Mouse (Mus musculus) c-Kit-positive CD71-positive TER-119-negative erythroid progenitor cells, embryonic 14.5 days (primary cell): ENCODE results near the gene P2ry6.

Experiments
- DNase-seq: peaks from one replicate; pipeline ENCODE4 v3.0.0-alpha.2; 2013; ENCODE audit warnings: low read depth

Gene P2ry6

GRCm38 (mm10) chr7:100974135-100974903, at the start of gene P2ry6:
Gene P2ry6 (minus strand): TSS chr7:100974649.
- no peak for DNase-seq

DNA sequence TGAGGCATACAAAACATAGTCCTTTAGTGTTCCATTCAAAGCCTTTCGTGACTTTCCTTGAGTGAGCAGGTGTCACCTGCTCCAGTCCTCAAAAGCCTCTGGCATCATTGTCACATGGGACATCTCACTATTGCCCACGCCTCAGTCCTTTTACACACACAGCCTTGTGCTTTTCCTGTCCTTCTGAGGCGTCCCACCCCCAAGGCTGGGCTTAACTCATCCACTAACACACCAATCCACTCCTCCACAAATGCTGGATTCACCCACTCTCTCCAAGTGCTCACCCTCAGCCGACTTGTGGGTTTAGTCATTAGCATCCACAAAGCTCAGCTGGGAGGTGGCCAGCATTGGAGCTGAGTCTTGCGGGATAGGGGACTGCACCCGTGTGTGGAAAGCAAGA, 43.0 kb upstream of the P2ry6 start:
- DNase-seq, result no peak

DNA sequence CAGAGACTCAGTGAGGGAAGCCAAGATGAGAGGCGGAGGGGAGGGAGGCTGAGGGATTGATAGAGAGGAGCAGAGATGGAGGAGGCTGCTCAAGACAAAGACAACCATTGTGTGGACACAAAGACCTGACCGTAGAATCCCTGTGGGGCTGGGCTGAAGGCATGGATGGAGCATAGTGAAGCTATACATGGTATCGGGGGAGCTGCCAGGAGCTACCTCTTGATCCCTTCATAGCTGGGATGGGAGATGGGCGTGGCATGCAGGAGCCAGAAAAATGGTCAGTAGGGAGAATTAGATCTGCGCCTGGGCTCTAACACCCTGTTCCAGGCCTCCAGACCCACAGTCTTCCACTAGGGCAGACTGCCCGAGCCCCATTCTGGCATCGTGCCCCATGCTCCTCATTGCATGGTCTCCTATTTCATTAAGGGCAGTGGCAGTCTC, 42.6 kb upstream of the P2ry6 start:
- no peak for DNase-seq

- no peak for DNase-seq
These were observed 40.5 kb upstream of the P2ry6 start for GRCm38 (mm10) chr7:101014985-101015384.

DNA sequence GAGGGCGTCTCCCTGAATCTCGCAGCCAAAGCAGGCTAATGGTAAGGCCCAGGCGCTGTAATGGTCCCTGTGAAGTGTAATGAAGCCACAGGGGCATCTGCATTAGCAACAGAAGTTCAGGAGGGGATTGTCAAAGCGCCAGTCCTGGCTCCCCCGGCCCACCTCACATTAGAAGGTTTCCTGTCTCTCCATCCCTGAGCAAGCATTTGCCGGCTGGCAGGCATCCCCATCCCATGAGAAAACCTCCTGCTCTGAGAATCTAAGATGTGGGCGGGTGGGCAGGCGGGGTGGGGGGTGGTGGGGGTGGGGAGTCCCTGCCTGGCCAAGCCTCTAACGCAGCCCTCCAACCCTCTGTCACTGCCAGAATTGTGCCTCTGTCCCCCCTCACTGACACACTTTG, 39.6 kb upstream of the P2ry6 start:
- DNase-seq, result no peak

DNA sequence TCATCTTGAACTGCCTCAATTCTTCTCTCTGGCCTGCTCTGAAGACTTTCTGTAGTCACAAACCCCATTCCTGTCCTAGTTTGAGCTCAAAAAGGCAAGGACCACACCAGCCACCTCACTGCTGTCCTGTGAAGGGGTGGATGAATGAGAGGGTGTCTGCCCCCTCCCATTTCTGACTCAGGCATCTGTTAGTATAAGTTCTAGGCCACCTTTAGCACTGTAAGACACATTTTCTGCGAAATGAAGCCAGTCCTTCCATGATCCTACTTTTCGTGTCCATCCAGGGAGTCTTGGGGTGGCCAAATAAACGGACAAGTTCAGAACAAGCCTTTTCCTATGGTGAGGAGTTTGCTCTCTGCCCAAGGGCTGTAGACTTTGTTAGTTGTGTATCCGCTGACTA, 38.1 kb upstream of the P2ry6 start, which contains the start of gene P2ry2:
P2ry2 (minus strand) TSS at position 326 of the 400 bp plus-strand sequence.
- no peak for DNase-seq

DNA sequence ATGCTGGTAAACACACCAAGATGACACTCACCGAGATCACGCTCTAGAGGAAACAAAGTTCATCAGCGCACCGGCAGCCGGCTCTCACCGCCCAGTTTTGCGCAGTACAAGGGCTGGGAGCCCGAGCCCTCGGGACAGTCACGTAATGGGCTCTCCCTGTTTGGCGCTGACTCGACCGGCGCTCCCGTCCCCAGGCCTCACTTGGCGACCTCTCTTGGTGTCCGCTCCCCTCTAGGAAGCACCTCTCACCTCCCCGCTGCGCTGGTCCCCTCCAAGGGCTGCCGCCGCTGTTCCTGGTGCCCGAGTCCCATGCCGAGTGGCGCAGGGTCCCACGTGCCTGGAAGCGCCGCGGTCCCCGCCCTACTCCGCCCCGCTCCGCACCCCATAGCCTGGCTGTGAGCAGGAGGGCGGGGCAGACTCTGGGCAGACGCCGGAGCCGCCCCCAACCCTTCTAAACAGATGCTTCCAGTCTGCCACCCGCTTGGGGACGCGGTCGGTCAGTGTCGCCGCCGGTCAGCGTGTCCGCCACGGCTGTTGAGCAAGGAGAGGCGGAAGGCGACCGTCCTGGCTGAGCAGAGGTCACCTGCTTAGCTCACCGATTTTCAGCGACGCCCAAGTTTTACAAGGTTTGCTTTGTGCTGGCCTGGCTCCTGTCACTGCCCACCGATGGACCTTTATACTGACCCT, 37.4 kb upstream of the P2ry6 start:
- DNase-seq, result peak; percentile 11

- DNase-seq, result no peak
These were observed 36.3 kb upstream of the P2ry6 start for GRCm38 (mm10) chr7:101010741-101011140.

DNA sequence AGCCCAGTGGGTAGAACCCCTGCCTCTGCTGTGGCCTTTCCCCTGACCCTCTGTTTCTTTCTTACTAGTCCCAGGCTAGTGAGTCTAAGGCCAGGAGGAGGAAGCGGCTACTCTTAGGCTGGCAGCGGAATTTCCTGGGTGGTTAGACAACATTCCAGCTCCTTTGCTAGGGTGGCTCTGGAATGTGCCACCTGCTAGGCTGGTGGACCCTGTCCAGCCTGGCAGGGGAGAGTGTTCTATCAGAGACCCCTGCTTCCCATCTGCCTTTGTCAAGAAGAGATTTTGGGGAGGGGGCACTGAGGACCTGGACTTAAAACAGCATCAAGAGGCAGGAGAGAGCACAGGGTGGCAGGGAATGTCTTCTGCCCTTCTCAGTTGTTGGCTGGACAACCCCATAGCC, 31.8 kb upstream of the P2ry6 start:
- DNase-seq, result no peak

- DNase-seq, result no peak
These were observed 30.7 kb upstream of the P2ry6 start for GRCm38 (mm10) chr7:101005119-101005518.

GRCm38 (mm10) chr7:101003442-101004326, 29.2 kb upstream of the P2ry6 start:
- DNase-seq, result no peak

DNA sequence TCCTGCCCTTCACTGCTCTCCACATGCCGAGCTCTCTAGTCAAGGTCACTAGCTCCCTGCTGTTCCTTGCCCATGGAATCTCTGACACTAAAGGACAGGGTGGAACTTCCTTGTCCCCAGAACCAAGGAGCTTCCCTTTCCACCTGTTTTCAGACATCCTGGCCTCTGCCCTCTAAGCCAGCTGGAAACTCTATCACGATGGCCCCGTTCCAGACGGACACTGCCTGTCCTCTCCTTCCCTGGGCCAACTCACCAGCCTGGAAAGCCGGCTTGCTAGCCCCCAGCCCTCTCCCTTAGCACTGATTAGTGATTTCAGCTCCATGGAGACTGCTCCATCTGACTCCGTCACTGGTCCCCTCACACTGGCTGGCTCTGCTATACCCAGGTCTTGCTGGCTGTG, 27.8 kb upstream of the P2ry6 start:
- no peak for DNase-seq

GRCm38 (mm10) chr7:100999623-101000022, 25.2 kb upstream of the P2ry6 start:
- DNase-seq, result no peak

DNA sequence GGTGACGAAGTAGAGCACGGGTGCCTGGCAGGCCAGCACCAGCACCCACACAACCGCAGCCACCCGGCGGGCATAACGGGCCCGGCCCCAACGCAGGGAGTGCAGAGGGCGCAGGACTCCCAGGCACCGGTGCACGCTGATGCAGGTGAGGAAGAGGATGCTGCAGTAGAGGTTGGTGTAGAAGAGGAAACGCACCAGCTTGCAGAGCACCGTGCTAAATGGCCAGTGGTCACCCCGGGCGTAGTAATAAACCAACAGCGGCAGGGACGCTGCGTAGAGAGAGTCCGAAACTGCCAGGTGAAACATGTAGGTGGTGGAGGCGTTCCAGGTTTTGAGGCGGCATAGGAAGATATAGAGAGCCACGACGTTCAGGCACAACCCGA, 24.1 kb upstream of the P2ry6 start:
- DNase-seq, result no peak

DNA sequence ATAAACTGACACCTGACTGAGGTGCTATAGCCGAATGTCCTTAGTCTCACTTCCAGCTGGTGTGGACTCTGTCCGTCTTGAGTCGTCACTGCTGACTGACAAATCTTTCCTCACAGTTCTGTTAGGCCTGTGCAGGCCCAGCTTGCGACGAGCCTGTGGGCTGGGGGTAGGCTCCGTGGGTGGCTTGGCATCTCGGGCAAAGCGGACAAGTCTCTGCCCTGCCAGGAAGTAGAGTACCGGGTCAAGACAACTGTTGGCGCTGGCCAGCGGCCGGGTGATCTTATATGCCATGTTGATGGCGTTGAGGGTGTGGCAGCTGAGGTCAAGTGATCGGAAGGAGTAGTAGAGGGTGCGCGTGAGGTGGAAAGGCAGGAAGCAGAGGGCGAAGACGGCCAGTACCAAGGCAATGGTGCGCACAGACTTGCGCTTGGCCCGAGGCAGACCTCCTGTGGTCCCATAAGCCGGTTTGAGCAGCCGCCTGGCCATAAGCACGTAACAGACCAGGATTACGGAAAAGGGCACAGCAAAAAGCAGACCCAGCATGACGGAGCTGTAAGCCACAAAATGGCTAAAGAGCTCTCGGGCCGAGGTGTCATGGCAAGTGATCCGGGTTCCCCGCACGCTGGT, 23.6 kb upstream of the P2ry6 start:
- no peak for DNase-seq

DNA sequence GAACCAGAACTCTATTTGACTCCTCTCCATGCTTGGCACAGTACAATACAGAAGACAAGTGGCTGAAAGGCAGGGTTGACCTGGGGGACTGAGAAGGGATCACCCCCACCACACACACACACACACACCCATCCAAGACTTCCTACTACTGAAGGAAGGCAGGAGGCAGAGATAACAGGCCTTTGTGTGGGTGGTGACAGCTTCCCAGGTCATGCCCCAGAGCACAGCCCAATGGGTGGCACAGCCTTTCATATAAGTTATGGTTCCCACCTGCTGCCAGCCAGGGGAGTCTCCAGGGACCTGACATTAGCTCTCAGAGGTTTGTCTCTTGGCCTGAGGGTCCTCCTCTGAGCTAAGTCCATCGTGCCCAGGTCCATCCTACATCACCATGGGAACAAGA, 22.8 kb upstream of the P2ry6 start:
- DNase-seq, result no peak

DNA sequence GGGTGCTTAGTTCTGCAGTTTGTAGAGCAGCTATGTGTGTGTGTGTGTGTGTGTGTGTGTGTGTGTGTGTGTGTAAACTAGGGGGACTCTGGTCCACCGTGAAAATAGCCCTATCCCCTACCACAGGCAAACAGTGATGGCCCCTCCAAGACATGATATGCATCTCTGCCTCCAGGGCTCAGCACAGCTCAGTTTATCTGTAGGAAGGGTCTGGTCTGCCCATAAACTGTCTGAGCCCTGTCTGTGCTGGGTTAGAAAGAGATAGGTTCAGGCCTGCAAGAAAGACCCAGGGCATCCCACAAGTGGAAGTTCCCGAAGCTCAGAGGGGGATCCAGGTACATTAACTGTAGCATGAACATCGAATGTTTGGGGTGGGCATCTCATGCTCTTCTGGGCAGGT, 21.5 kb upstream of the P2ry6 start:
- no peak for DNase-seq

DNA sequence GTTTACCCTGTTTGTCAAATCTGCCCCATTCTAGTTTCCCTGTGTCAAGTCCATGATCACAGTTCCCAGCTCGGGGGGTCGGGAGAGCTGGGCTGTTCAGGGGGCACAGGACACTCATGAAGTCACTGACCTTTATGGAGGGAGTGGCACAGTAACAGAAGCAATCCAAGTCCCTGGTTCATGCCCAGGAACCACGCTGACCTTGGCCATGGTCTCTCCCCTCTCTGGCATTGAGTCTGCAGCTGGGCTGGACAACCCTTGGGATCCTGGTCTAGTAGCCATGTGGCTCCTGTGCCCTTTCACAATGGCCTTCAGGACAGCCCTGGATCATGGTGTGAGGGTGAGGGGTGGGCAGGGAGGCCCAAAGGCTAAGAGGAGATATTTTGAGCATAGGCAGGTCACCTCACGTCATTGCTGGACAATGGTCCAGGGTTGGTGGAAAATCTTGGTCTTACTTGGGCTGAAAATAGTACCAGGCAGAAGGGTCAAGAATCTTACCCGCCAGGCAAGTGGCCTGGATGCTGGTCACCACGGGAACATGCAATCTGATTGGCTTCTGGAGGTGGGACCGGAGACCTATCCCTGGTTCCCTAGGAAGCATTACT, 20.9 kb upstream of the P2ry6 start:
- DNase-seq, result no peak

DNA sequence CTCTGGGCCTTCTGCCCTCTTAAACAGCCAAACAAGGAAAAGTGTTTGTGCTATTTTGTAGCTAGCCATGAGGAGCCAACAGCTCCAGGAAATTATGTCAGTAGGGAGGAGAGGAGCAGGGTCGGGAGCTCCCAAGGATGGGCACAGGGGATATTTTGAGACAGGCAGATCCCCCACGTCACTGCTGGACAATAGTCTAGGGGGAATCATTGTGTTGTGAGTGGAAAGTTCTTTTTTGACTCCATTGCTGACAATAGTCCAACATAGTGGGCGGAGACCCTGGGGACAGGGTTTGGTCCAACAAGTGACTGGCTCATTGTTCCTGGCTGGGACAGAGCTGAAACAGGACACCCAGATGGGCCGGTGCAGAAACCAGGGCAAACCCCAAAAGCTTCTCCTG, 18.7 kb upstream of the P2ry6 start:
- DNase-seq, result no peak

DNA sequence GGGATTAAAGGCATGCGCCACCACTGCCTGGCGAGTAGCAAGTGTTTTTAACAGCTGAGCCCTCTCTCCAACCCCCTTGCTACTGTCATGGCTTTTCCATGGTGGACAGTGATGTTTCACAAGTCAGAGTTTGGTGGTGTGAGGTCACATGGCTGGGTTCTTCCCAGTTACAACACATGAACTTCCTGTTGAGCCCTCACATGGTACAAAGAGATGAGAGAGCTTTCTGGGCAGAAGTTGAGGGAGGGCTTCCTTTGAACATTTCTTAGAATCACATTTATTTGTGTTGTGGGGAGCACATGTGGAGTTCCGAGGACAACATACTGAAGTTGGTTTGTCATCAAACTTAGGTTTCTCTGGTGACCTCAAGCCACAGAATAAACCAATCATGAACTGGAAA, 17.5 kb upstream of the P2ry6 start:
- DNase-seq, result no peak

GRCm38 (mm10) chr7:100990636-100991311, 16.3 kb upstream of the P2ry6 start:
- DNase-seq, result no peak
